Mouse (Mus musculus) forebrain, embryonic 11.5 days (tissue): ENCODE results near the gene Insm1. TPM values are rescaled to one million over a fixed set of nuclear protein-coding genes. Genes with fewer than 3 reads are reported as not detected.

Source experiments
- ATAC-seq: fragments of 200-750 bp; cut with Nextera tagmentation; replicated peaks from 2 replicates; pipeline ENCODE4 v1.8.0; 2017; ENCODE audit warnings: moderate TSS enrichment; ENCODE audit not compliant: low FRiP score
- DNase-seq: peaks from one replicate; pipeline ENCODE4 v3.0.0-alpha.2; 2017; ENCODE audit warnings: low spot score
- H3K27ac ChIP-seq: fragments of 300-500 bp; sonication (generic); 2 replicates; pipeline ENCODE4 v1.5.1; 2014; ENCODE audit warnings: low read depth, low read length
- H3K27me3 ChIP-seq: fragments of 300-500 bp; sonication (generic); 2 replicates; pipeline ENCODE4 v1.6.1; 2014; ENCODE audit warnings: mild to moderate bottlenecking, low read length, mixed read lengths; ENCODE audit not compliant: control insufficient read depth, insufficient read depth
- H3K36me3 ChIP-seq: fragments of 300-500 bp; sonication (generic); 2 replicates; pipeline ENCODE4 v1.6.1; 2014; ENCODE audit warnings: mild to moderate bottlenecking, low read length, moderate library complexity, mixed read lengths; ENCODE audit not compliant: control insufficient read depth, insufficient read depth
- H3K4me1 ChIP-seq: fragments of 300-500 bp; sonication (generic); replicated peaks from 2 replicates; pipeline ENCODE4 v1.6.1; 2014; ENCODE audit warnings: low read length, mixed read lengths; ENCODE audit not compliant: control insufficient read depth, insufficient read depth
- H3K4me2 ChIP-seq: fragments of 300-500 bp; sonication (generic); 2 replicates; pipeline ENCODE4 v1.6.1; 2014; ENCODE audit warnings: low read depth, mild to moderate bottlenecking, low read length, moderate library complexity, mixed read lengths; ENCODE audit not compliant: severe bottlenecking
- H3K4me3 ChIP-seq: fragments of 300-500 bp; sonication (generic); 2 replicates; pipeline ENCODE4 v1.5.1; 2014; ENCODE audit warnings: low read depth, low read length
- H3K9ac ChIP-seq: fragments of 300-500 bp; sonication (generic); 2 replicates; pipeline ENCODE4 v1.6.1; 2014; ENCODE audit warnings: low read length
- H3K9me3 ChIP-seq: fragments of 300-500 bp; sonication (generic); 2 replicates; pipeline ENCODE4 v1.6.1; 2016; ENCODE audit warnings: low read length, mixed read lengths; ENCODE audit not compliant: control insufficient read depth
- WGBS: fragments of 180-500 bp; shearing (Covaris S2); extraction: QIAGEN DNeasy Blood & Tissue Kit; methylation state at CpG from one replicate; pipeline ENCODE4 v1.1.7; 2014; 5-methylcytosine and 5-hydroxymethylcytosine counted together
- polyA plus RNA-seq: library from polyadenylated mRNA; unstranded; fragments of >200 nt; fragmentation: Nextera tagmentation; extraction: Ambion mirVana; gene quantifications from 2 replicates; pipeline ENCODE4 v1.2.1, GENCODE M21; 2014

The Insm1 gene
- polyA plus RNA-seq, 1 experiment from 2014 or later, result 5.0 TPM

GRCm38 (mm10) chr2:146222279-146223175 lies 806 bp downstream of the Insm1 start:
- H3K9me3 ChIP-seq, result no peaks in the 10 kb centered on the region
- ATAC-seq, result peak; percentile 3
- H3K9ac ChIP-seq, result peak overlapping the region; percentile 81
- peak overlapping the region; percentile 63 for H3K4me3 ChIP-seq
- H3K27me3 ChIP-seq, result peaks cover 60% of the 10 kb centered on the region
- peak overlapping the region; percentile 89 for H3K4me2 ChIP-seq
- H3K36me3 ChIP-seq, result no peaks in the 10 kb centered on the region
- DNase-seq, result peak; percentile 81
- H3K27ac ChIP-seq, result peak overlapping the region; percentile 91
- under 1% methylated on average over 118 of the region's 133 CpGs for WGBS
- H3K4me1 ChIP-seq, result peaks cover 26% of the 10 kb centered on the region

GRCm38 (mm10) chr2:146223176-146223905 lies 1.6 kb downstream of the Insm1 start:
- DNase-seq, result peak; percentile 65
- Histone ChIP-seq H3K27me3 (peaks cover 66% of the 10 kb centered on the region), H3K36me3 (no peaks in the 10 kb centered on the region), H3K27ac (peak overlapping the region; percentile 91), H3K4me1 (peaks cover 18% of the 10 kb centered on the region), H3K9me3 (no peaks in the 10 kb centered on the region), H3K4me3 (peak overlapping the region; percentile 63), H3K4me2 (peak overlapping the region; percentile 89), H3K9ac (peak overlapping the region; percentile 81)
- 1% methylated on average over 68 of the region's 75 CpGs for WGBS
- 0 out of 2 replicates have a peak, but pooled peaks have one; percentile 8 for ATAC-seq

- H3K9me3 ChIP-seq, result no peaks in the 10 kb centered on the region
- peak overlapping the region; percentile 89 for H3K4me2 ChIP-seq
- no peak overlapping the region for H3K27ac ChIP-seq
- H3K27me3 ChIP-seq, result peaks cover 64% of the 10 kb centered on the region
- WGBS, result 7% methylated on average over 7 of the region's 7 CpGs
- H3K4me3 ChIP-seq, result peak overlapping the region; percentile 63
- no peak for ATAC-seq
- H3K9ac ChIP-seq, result peak overlapping the region; percentile 81
- no peaks in the 10 kb centered on the region for H3K36me3 ChIP-seq
- DNase-seq, result no peak
- H3K4me1 ChIP-seq, result peaks cover 14% of the 10 kb centered on the region
Measured at GRCm38 (mm10) chr2:146224141-146224540, 2.4 kb downstream of the Insm1 start.

- Histone ChIP-seq H3K4me2 (peak overlapping the region; percentile 28; the same call in 1 of the 2 replicates), H3K9ac (no peak overlapping the region), H3K27ac (no peak overlapping the region), H3K27me3 (peaks cover 57% of the 10 kb centered on the region), H3K4me3 (no peak overlapping the region), H3K9me3 (no peaks in the 10 kb centered on the region), H3K4me1 (peaks cover 6% of the 10 kb centered on the region; the same call in 1 of the 2 replicates), H3K36me3 (no peaks in the 10 kb centered on the region)
- WGBS, result 7% methylated on average over 6 of the region's 6 CpGs
- ATAC-seq (no peak), DNase-seq (no peak)
Measured at GRCm38 (mm10) chr2:146225818-146226217, 4.1 kb downstream of the Insm1 start.

- H3K9me3 ChIP-seq, result no peaks in the 10 kb centered on the region
- ATAC-seq (no peak), DNase-seq (peak; percentile 66)
- no peaks in the 10 kb centered on the region for H3K36me3 ChIP-seq
- no peak overlapping the region for H3K27ac ChIP-seq
- H3K4me3 ChIP-seq, result no peak overlapping the region
- H3K4me2 ChIP-seq, result no peak overlapping the region
- H3K27me3 ChIP-seq, result peaks cover 55% of the 10 kb centered on the region
- H3K4me1 ChIP-seq, result peaks cover 2% of the 10 kb centered on the region; the same call in 1 of the 2 replicates
- WGBS, result 4% methylated on average over 9 of the region's 9 CpGs
- no peak overlapping the region for H3K9ac ChIP-seq
Measured at GRCm38 (mm10) chr2:146226484-146226883, 4.8 kb downstream of the Insm1 start.

GRCm38 (mm10) chr2:146227646-146228045 lies 5.9 kb downstream of the Insm1 start:
- H3K27ac ChIP-seq, result no peak overlapping the region
- peaks cover 2% of the 10 kb centered on the region; the same call in 1 of the 2 replicates for H3K4me1 ChIP-seq
- no peak overlapping the region for H3K4me3 ChIP-seq
- H3K9me3 ChIP-seq, result no peaks in the 10 kb centered on the region
- DNase-seq (no peak), ATAC-seq (no peak)
- 61% methylated on average over 3 of the region's 3 CpGs for WGBS
- no peaks in the 10 kb centered on the region for H3K36me3 ChIP-seq
- no peak overlapping the region for H3K9ac ChIP-seq
- peaks cover 55% of the 10 kb centered on the region for H3K27me3 ChIP-seq
- no peak overlapping the region for H3K4me2 ChIP-seq

- DNase-seq (no peak), ATAC-seq (no peak)
- no peaks in the 10 kb centered on the region; the same call in 1 of the 2 replicates for H3K4me1 ChIP-seq
- no peak overlapping the region for H3K4me3 ChIP-seq
- no peak overlapping the region for H3K9ac ChIP-seq
- no peaks in the 10 kb centered on the region for H3K36me3 ChIP-seq
- H3K27ac ChIP-seq, result no peak overlapping the region
- H3K27me3 ChIP-seq, result peaks cover 47% of the 10 kb centered on the region
- WGBS, result 77% methylated on average over 2 of the region's 2 CpGs
- no peak overlapping the region for H3K4me2 ChIP-seq
- no peaks in the 10 kb centered on the region for H3K9me3 ChIP-seq
Measured at GRCm38 (mm10) chr2:146228435-146228834, 6.7 kb downstream of the Insm1 start.

GRCm38 (mm10) chr2:146231485-146231884 lies 9.8 kb downstream of the Insm1 start:
- 94% methylated on average over 2 of the region's 2 CpGs for WGBS
- no peak overlapping the region for H3K4me3 ChIP-seq

More at GRCm38 (mm10) chr2:146231485-146231884, 9.8 kb downstream of the Insm1 start:
- ATAC-seq, result no peak
- Histone ChIP-seq H3K36me3 (no peaks in the 10 kb centered on the region), H3K9me3 (no peaks in the 10 kb centered on the region), H3K27ac (no peak overlapping the region), H3K4me1 (no peaks in the 10 kb centered on the region), H3K4me2 (no peak overlapping the region), H3K9ac (no peak overlapping the region), H3K27me3 (peaks cover 20% of the 10 kb centered on the region)
- no peak for DNase-seq
